Mouse (Mus musculus) adrenal gland (tissue): ENCODE measurements around the gene Kat2a.
"Not testable (repeated sequence)": the region's sequence is repeated elsewhere in the genome, so short reads cannot be mapped to it uniquely, and the experiment has no call there.

Experiments
- intact Hi-C: fragments of 180-260 bp; cut with DNase I; formaldehyde crosslinking; loops from one replicate; pipeline ENCODE4 v1.15.1; 2025

Gene Kat2a

GRCm38 (mm10) chr11:100682526-100682925, 29.7 kb downstream of the Kat2a start:
- intact Hi-C loops, result no loop called here

GRCm38 (mm10) chr11:100681826-100682225, 30.4 kb downstream of the Kat2a start:
- intact Hi-C loops, result no loop called here

- intact Hi-C loops, result no loop called here
Observed at GRCm38 (mm10) chr11:100677810-100678209, 34.5 kb downstream of the Kat2a start.

DNA sequence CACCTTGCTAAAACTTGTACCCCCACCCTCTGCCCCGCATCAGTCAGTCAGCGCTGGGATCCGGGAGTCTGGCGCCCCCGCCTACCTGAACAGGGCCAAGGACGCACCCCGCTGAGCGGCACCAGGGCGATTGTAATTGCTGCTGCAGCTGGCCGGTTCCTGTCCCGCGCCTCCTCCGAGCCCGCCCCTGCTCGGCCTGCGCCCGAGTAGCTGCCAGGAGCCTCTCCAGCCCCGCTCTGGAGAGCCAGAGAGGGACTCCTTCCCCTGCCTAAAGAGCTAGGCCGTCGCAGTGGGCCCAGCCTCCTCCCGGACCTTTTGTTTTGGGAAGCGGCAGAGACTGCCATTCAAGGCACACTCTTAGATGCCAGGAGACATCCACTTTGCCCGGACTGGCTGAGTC, 39.1 kb downstream of the Kat2a start:
- intact Hi-C loops, result no loop called here

- intact Hi-C loops, result no loop called here
Observed at GRCm38 (mm10) chr11:100671956-100672355, 40.3 kb downstream of the Kat2a start.

DNA sequence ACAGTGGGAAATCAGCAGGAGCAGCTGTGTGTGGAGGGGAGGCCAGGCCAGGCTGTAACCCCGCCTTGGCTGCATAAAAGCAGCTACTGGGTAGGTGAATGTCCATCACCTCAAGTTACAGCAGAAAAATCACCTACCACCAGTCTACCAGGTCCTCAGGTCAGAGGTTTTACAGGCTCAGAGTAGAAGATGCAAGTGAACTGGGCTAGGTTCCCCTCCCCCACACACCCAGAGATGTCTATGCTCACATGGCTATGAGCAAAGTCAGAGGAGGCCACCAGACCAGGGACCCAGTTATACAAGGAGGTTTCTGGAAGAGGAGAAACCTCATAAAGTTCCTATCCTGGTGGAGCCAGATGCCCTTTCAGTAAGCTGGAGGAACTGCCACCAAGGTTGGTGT, 41.2 kb downstream of the Kat2a start:
- intact Hi-C loops, result no loop called here

GRCm38 (mm10) chr11:100659806-100660205, 52.5 kb downstream of the Kat2a start:
- intact Hi-C loops, result no loop called here

- intact Hi-C loops, result no loop called here
Observed at GRCm38 (mm10) chr11:100656458-100656857, 55.8 kb downstream of the Kat2a start.

GRCm38 (mm10) chr11:100655589-100655988, 56.7 kb downstream of the Kat2a start:
- intact Hi-C loops, result not testable (repeated sequence)
